In the genomic region with DNA sequence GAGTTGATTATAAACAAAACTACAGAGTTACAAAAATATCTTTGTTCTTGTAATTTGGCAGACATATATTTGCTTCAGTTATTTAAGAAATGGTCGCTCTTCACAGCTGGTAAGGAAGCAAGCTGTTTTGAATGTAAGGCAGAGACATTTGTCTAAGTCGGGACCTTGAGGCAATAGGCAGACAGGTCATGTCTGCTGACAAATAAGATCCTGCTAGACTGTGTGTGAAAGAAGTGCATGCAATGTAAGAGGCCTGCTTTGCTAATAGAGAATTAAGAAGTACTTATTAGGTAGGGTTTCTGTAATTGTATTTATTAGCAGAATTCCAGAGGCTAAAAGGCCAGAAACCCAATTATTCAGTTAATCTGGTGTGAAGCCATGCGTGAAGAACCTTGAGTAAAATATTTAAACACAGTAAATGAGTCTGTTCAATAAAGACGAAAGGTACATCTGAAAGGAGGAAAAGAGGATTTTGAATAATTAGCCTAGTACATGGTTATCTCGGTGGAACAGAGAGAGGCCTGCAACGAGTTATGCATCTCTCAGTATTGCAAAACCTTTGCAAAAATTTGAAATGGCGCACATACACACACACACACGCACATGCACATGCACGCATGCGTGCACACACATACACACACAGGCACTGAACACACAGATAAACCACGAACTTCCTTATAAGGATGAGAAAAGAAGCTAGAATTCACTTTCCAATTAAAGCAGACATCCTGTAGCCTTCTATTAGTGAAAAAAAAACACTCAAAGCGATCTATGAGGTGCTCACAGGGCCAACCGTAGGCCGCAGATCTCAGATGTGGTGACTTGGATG, we compare ENCODE assay signal across 12 mouse cellular contexts.
DNase-seq lines count a peak whose midpoint lies in the region; ATAC-seq and TF ChIP-seq lines count a peak whose summit lies in the region.
"Had no signal": no experiment of that assay in that cellular context is flagged by ENCODE, and none has a peak within 500 bp of the region (broad histone marks: within the 10 kb centered on the region; RNA-seq: fewer than 3 reads in every experiment).

No protein-coding gene starts in this region.

- peaks cover 13% of the 10 kb centered on the region; the same call in 1 of the 2 replicates for H3K4me1 ChIP-seq in heart, postnatal 0 days (ENCODE audit: control insufficient read depth, insufficient read depth)
- no peaks in the 10 kb centered on the region; the same call in 1 of the 2 replicates for H3K4me1 ChIP-seq in embryonic fibroblast, embryonic 13.5 days (ENCODE audit: control insufficient read depth, insufficient read depth, low read length)
- peaks cover 7% of the 10 kb centered on the region; the same call in 1 of the 2 replicates for H3K4me1 ChIP-seq in midbrain, embryonic 14.5 days (ENCODE audit: control insufficient read depth, insufficient read depth, low read length)

- WGBS in heart, postnatal 0 days: 76% methylated on average over 14 of the region's 14 CpGs
- WGBS in midbrain, embryonic 14.5 days: 65% methylated on average over 14 of the region's 14 CpGs

- peak overlapping the region; percentile 10 for H3K4me2 ChIP-seq in heart, postnatal 0 days (ENCODE audit: low read depth, low read length)
- H3K4me2 ChIP-seq in midbrain, embryonic 14.5 days (ENCODE audit: low read length): no peak overlapping the region
- H3K4me2 ChIP-seq: midbrain, embryonic 12.5 days had no signal

- H3K4me3 ChIP-seq in heart, postnatal 0 days (ENCODE audit: low read depth, low read length): no peak overlapping the region
- H3K4me3 ChIP-seq in embryonic fibroblast, embryonic 13.5 days (ENCODE audit: insufficient read depth, low read length): no peak overlapping the region
- H3K4me3 ChIP-seq in midbrain, embryonic 14.5 days (replicated peaks; ENCODE audit: low read depth, low read length): no peak overlapping the region
- H3K4me3 ChIP-seq: heart, adult 2 months; midbrain, embryonic 12.5 days had no signal

- no peak for TF ChIP-seq EP300 in heart, postnatal 0 days (IDR thresholded peaks at IDR 0.05; ENCODE audit: low read depth)

- intact Hi-C loops in heart, postnatal 25 days (cut with DNase I): no loop called here

- H3K9me3 ChIP-seq in heart, postnatal 0 days (replicated peaks; ENCODE audit: control insufficient read depth, low read length): no peaks in the 10 kb centered on the region
- H3K9me3 ChIP-seq in midbrain, embryonic 14.5 days (ENCODE audit: control insufficient read depth, low read length): no peaks in the 10 kb centered on the region
- H3K9me3 ChIP-seq: G1E; midbrain, embryonic 12.5 days had no signal

- no peaks in the 10 kb centered on the region for H3K27me3 ChIP-seq in heart, postnatal 0 days (ENCODE audit: control insufficient read depth, insufficient read depth, low read length)
- no peaks in the 10 kb centered on the region for H3K27me3 ChIP-seq in midbrain, embryonic 14.5 days (ENCODE audit: control insufficient read depth, insufficient read depth, low read length)
- H3K27me3 ChIP-seq: midbrain, embryonic 12.5 days had no signal

- no peaks in the 10 kb centered on the region for H3K36me3 ChIP-seq in heart, postnatal 0 days (replicated peaks; ENCODE audit: control insufficient read depth, insufficient read depth, low read length)
- H3K36me3 ChIP-seq in midbrain, embryonic 14.5 days (ENCODE audit: control insufficient read depth, insufficient read depth, low read length): no peaks in the 10 kb centered on the region
- H3K36me3 ChIP-seq: G1E; midbrain, embryonic 12.5 days had no signal

- H3K9ac ChIP-seq in heart, postnatal 0 days (replicated peaks; ENCODE audit: low read depth, low read length): no peak overlapping the region
- H3K9ac ChIP-seq in midbrain, embryonic 14.5 days (replicated peaks; ENCODE audit: low read length): no peak overlapping the region
- H3K9ac ChIP-seq: midbrain, embryonic 12.5 days had no signal

- DNase-seq in heart, postnatal 0 days (ENCODE audit: low spot score): no peak
- no peak for DNase-seq in heart, postnatal 25 days (ENCODE audit: low spot score)
- DNase-seq in brain, embryonic 14.5 days (ENCODE audit: low read depth): peak; percentile 40
- peak; percentile 40 for DNase-seq in midbrain, embryonic 14.5 days
- no peak for DNase-seq in thymus, postnatal 25 days
- DNase-seq in right cerebral cortex, adult 18-20 months: no peak
- DNase-seq in thymus, postnatal 36 days: no peak
- DNase-seq: right cerebral cortex, postnatal 4 days had no signal

- TF ChIP-seq POLR2A in brain, embryonic 14.5 days (IDR thresholded peaks at IDR 0.05; ENCODE audit: borderline replicate concordance, extremely low read depth, insufficient read depth, insufficient read length, poor library complexity, severe bottlenecking): no peak
- no peak for TF ChIP-seq POLR2A in embryonic fibroblast, embryonic 13.5 days (IDR thresholded peaks at IDR 0.05; ENCODE audit: low read depth, low read length)

- no peak for TF ChIP-seq CTCF in heart, postnatal 0 days (IDR thresholded peaks at IDR 0.05; ENCODE audit: low read depth)
- TF ChIP-seq CTCF in brain, embryonic 14.5 days (IDR thresholded peaks at IDR 0.05; ENCODE audit: borderline replicate concordance, extremely low read depth, insufficient read depth, insufficient read length): no peak
- no peak for TF ChIP-seq CTCF in embryonic fibroblast, embryonic 13.5 days (IDR thresholded peaks at IDR 0.05; ENCODE audit: borderline replicate concordance, insufficient read depth, low read length)

- H3K27ac ChIP-seq in heart, postnatal 0 days (ENCODE audit: low read depth): peak overlapping the region; percentile 80
- peak overlapping the region; percentile 0; the same call in 1 of the 2 replicates for H3K27ac ChIP-seq in embryonic fibroblast, embryonic 13.5 days (ENCODE audit: insufficient read depth, low read length)
- peak overlapping the region; percentile 60 for H3K27ac ChIP-seq in midbrain, embryonic 14.5 days (replicated peaks; ENCODE audit: low read depth, low read length)
- H3K27ac ChIP-seq: midbrain, embryonic 12.5 days had no signal

- ATAC-seq in heart, postnatal 0 days (ENCODE audit: insufficient read depth, low read depth): no peak
- ATAC-seq in midbrain, embryonic 14.5 days (ENCODE audit: low FRiP score, low TSS enrichment): no peak

Comparison
In these comparisons a context has a peak if more than half of its experiments do, and no peak if none do; other contexts are left out.
1. DNase-seq: peak in brain, embryonic 14.5 days (single experiment) and midbrain, embryonic 14.5 days (single experiment); none in heart, postnatal 0 days (single experiment), heart, postnatal 25 days (single experiment), thymus, postnatal 25 days (single experiment), right cerebral cortex, adult 18-20 months (single experiment) and thymus, postnatal 36 days (0 of 2).
2. H3K27ac ChIP-seq: peak in every context shown above with its lines; median percentile 80 in heart, postnatal 0 days; 60 in midbrain, embryonic 14.5 days; 0 in embryonic fibroblast, embryonic 13.5 days.